Mouse (Mus musculus) heart, postnatal 0 days (tissue): ENCODE results near the gene Tctn3.

ENCODE experiments used
- CTCF ChIP-seq: IDR thresholded peaks from 2 replicates; pipeline ENCODE4 v1.5.1; 2016; ENCODE audit warnings: antibody characterized with exemption, control low read depth, low read depth
- EP300 ChIP-seq: IDR thresholded peaks from 2 replicates; pipeline ENCODE4 v1.6.1; 2016; ENCODE audit warnings: antibody characterized with exemption, low read depth

- TF ChIP-seq EP300 (peak; percentile 59; the same call in 1 of the 2 replicates), CTCF (no peak)
Measured at GRCm38 (mm10) chr19:40647319-40648158, 35.5 kb upstream of the Tctn3 start.
